Mouse (Mus musculus) hindbrain, embryonic 13.5 days (tissue): ENCODE measurements around the gene Sars2. TPM values are rescaled to one million over a fixed set of nuclear protein-coding genes. Genes with fewer than 3 reads are reported as not detected.
"Not testable (repeated sequence)": the region's sequence is repeated elsewhere in the genome, so short reads cannot be mapped to it uniquely, and the experiment has no call there.

ENCODE experiments used
- ATAC-seq: fragments of 200-750 bp; cut with Nextera tagmentation; 2 replicates; pipeline ENCODE4 v1.8.0; 2017; ENCODE audit warnings: moderate TSS enrichment; ENCODE audit not compliant: low FRiP score
- H3K27ac ChIP-seq: fragments of 300-500 bp; sonication (generic); 2 replicates; pipeline ENCODE4 v1.5.1; 2015; ENCODE audit warnings: inconsistent platforms, mild to moderate bottlenecking, moderate library complexity
- H3K27me3 ChIP-seq: fragments of 300-500 bp; sonication (generic); 2 replicates; pipeline ENCODE4 v1.6.1; 2015; ENCODE audit warnings: mild to moderate bottlenecking, inconsistent platforms
- H3K36me3 ChIP-seq: fragments of 300-500 bp; sonication (generic); 2 replicates; pipeline ENCODE4 v1.6.1; 2015; ENCODE audit warnings: mild to moderate bottlenecking, inconsistent platforms
- H3K4me1 ChIP-seq: fragments of 300-500 bp; sonication (generic); replicated peaks from 2 replicates; pipeline ENCODE4 v1.6.1; 2015; ENCODE audit warnings: inconsistent platforms
- H3K4me2 ChIP-seq: fragments of 300-500 bp; sonication (generic); 2 replicates; pipeline ENCODE4 v1.6.1; 2015; ENCODE audit warnings: inconsistent platforms, mild to moderate bottlenecking, moderate library complexity
- H3K4me3 ChIP-seq: fragments of 300-500 bp; sonication (generic); 2 replicates; pipeline ENCODE4 v1.5.1; 2015; ENCODE audit warnings: mild to moderate bottlenecking, inconsistent platforms
- H3K9ac ChIP-seq: fragments of 300-500 bp; sonication (generic); 2 replicates; pipeline ENCODE4 v1.6.1; 2015; ENCODE audit warnings: mild to moderate bottlenecking, inconsistent platforms
- H3K9me3 ChIP-seq: fragments of 300-500 bp; sonication (generic); 2 replicates; pipeline ENCODE4 v1.6.1; 2016; ENCODE audit warnings: inconsistent platforms
- WGBS: fragments of 180-500 bp; shearing (Covaris S2); methylation state at CpG from one replicate; pipeline ENCODE4 v1.1.7; 2015; 5-methylcytosine and 5-hydroxymethylcytosine counted together
- polyA plus RNA-seq: library from polyadenylated mRNA; unstranded; fragments of >200 nt; fragmentation: Nextera tagmentation; extraction: Ambion mirVana; gene quantifications from 2 replicates; pipeline ENCODE4 v1.2.1, GENCODE M21; 2015

Sars2 gene
- polyA plus RNA-seq = 20.6 and 22.6 TPM in 2 replicates

DNA sequence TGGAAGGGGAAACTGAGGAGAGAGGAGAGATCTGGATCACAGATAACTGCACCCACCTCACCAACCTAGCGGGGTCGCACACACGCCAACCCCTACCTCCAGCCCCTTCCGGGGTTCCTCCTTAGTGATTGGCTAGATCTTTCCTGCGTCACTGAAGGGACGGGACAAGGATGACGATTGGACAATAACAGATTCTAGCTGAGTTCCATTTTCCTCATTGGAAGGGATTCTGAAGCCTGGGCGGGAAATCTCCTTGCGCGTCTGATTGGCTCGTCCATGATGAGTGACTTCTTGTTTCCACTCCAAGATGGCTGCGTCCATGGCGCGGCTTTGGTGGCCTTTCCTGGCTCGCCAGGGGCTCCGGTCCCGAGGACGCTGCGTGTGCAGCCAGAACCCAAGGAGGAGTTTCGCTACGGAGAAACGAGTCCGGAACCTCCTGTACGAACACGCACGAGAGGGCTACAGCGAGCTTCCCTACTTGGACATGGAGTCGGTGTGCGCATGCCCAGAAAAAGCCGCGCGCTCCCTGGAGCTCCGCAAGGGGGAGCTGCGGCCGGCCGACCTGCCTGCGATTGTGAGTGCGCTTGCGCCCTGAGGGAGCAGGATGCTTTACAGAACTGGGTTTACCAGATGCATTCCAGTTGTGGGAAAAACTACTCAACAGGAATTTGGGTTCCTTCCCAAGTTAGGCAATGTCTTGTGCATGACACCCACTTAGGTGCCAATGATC, at the start of gene Sars2, which contains the start of gene Mrps12:
TSS of gene Sars2 (plus strand) at position 284 of the 730 bp plus-strand sequence.
TSS of gene Mrps12 (minus strand) at position 112 of the 730 bp plus-strand sequence.
- H3K27ac ChIP-seq = peak within 1 kb of the TSS; percentile 87
- H3K27me3 ChIP-seq = no peaks in the 10 kb centered on the region
- no peaks in the 10 kb centered on the region for H3K9me3 ChIP-seq
- peak within 1 kb of the TSS; percentile 93 for H3K4me2 ChIP-seq
- peak within 1 kb of the TSS; percentile 68 for H3K4me3 ChIP-seq
- H3K36me3 ChIP-seq = peaks cover 47% of the 10 kb centered on the region
- under 1% methylated on average over 39 of the region's 39 CpGs for WGBS
- H3K9ac ChIP-seq = peak within 1 kb of the TSS; percentile 91
- peaks cover 15% of the 10 kb centered on the region for H3K4me1 ChIP-seq
- peak; percentile 99 for ATAC-seq

DNA sequence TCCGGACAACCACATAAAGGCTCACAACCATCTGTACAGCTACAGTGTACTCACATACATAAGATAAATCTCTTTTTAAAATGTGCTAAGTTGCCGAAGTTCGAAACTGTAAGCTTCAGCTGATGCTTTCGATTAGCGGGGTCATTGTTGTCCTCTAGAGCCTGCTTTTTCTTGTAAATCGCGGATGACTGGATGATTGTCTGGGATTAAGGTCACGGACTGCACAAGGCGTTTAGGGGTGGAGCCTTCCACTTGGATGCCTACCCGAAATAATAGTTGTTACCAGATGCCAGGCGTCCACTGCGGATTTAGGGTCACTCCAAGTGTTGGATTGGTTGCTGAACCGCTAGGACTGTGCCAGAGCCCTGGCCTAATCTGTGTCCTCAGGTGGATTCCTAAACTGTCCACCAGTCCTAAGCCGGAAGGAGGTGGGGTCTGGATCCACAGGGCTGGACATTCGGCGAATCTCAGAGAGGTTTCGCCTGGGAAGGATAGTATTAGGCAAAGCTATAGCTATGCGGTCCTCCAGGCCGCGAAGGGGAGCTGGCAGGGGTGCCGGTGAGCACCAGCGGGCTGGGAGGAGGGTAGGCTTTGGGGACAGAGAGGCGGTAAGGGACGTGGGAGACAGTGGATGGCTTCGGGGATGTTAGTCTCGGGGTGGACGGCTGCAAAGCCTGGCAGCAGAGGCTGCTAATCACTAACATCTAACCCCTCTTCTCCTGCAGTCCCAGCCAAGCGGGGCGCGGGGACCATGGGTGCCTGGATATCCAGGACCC, 49.1 kb upstream of the Sars2 start, which contains the start of gene Fbxo27:
TSS of gene Fbxo27 (plus strand) at position 305 of the 776 bp plus-strand sequence.
- Histone ChIP-seq H3K27ac (no peak within 1 kb of the TSS; the same call in 1 of the 2 replicates), H3K9me3 (no peaks in the 10 kb centered on the region), H3K4me2 (peak within 1 kb of the TSS; percentile 88), H3K4me1 (peaks cover 17% of the 10 kb centered on the region), H3K36me3 (no peaks in the 10 kb centered on the region), H3K9ac (peak within 1 kb of the TSS; percentile 77), H3K4me3 (peak within 1 kb of the TSS; percentile 61), H3K27me3 (peaks cover 32% of the 10 kb centered on the region)
- 25% methylated on average over 27 of the region's 30 CpGs for WGBS
- peak; percentile 70 for ATAC-seq

DNA sequence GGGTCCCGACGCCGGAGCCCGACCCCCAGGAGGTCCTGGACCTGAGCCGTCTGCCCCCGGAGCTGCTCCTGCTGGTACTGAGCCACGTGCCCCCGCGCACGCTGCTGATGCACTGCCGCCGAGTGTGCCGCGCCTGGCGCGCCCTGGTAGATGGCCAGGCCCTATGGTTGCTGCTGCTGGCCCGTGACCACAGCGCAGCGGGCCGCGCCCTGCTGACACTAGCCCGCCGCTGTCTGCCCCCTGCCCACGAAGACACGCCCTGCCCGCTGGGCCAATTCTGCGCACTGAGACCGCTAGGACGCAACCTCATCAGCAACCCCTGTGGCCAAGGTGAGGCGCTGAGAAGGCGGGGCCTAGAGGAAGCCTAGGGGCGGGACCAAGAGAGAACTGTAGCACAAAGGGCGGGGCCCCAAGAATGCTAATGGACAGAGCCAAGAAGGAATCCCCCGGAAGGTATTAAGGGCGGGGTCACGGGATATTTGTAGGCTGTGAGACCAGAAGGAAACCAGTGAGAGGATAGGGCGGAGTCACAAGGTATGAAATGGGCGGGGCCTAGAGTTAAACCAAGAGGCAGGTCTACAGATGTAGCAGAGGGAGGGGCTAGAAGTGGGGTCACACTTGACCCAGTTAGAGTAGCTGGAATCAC, 48.3 kb upstream of the Sars2 start:
- Histone ChIP-seq H3K4me2 (peak overlapping the region; percentile 88), H3K4me1 (peaks cover 17% of the 10 kb centered on the region), H3K4me3 (peak overlapping the region; percentile 61), H3K9me3 (no peaks in the 10 kb centered on the region), H3K36me3 (no peaks in the 10 kb centered on the region), H3K27me3 (peaks cover 32% of the 10 kb centered on the region), H3K9ac (peak overlapping the region; percentile 77), H3K27ac (no peak overlapping the region; the same call in 1 of the 2 replicates)
- peak; percentile 90 for ATAC-seq
- WGBS = under 1% methylated on average over 32 of the region's 38 CpGs

- H3K4me1 ChIP-seq = peaks cover 17% of the 10 kb centered on the region
- no peak overlapping the region for H3K4me2 ChIP-seq
- peaks cover 32% of the 10 kb centered on the region for H3K27me3 ChIP-seq
- H3K4me3 ChIP-seq = 0 out of 2 replicates have a peak overlapping the region, but pooled peaks have one; percentile 61
- H3K9ac ChIP-seq = no peak overlapping the region
- no peak for ATAC-seq
- no peaks in the 10 kb centered on the region for H3K9me3 ChIP-seq
- 18% methylated on average over 14 of the region's 14 CpGs for WGBS
- H3K27ac ChIP-seq = no peak overlapping the region
- H3K36me3 ChIP-seq = no peaks in the 10 kb centered on the region
These were observed 47.4 kb upstream of the Sars2 start for GRCm38 (mm10) chr7:28694423-28694822.

DNA sequence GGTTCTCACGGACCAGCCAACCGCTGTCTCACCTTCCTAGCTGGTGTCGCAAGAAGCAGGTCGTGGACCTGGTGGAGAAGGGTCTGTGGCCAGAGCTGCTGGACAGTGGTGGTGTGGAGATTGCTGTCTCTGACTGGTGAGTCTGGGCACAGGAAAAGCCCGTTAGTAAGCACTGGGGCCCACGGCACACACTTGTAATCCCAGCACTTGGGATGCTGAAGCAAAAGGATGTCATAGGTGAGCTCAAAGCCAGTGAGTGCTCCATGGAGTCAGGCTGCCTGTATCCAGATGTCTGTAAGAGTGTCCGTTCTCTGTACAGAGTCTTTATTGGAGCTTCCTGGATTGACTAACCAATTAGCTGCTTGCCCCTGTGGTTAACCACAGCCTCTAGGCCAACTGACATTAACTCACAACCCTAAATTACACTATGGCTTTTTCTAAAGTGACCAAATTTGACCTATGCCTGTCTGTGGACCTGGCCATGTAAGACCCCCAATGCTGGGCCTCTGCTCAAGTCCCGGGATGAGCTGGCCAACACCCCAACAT, 46.8 kb upstream of the Sars2 start:
- 53% methylated on average over 8 of the region's 8 CpGs for WGBS
- H3K4me1 ChIP-seq = peaks cover 17% of the 10 kb centered on the region
- H3K9ac ChIP-seq = no peak overlapping the region
- no peaks in the 10 kb centered on the region for H3K9me3 ChIP-seq
- H3K27me3 ChIP-seq = peaks cover 32% of the 10 kb centered on the region
- no peak overlapping the region for H3K4me2 ChIP-seq
- no peak for ATAC-seq
- H3K4me3 ChIP-seq = no peak overlapping the region
- H3K36me3 ChIP-seq = 0 out of 2 replicates have a peak, but pooled peaks cover 5% of the 10 kb centered on the region
- H3K27ac ChIP-seq = no peak overlapping the region

GRCm38 (mm10) chr7:28697277-28697676, 44.5 kb upstream of the Sars2 start:
- H3K9me3 ChIP-seq = peaks cover 8% of the 10 kb centered on the region; the same call in 1 of the 2 replicates
- H3K27ac ChIP-seq = no peak overlapping the region
- no peak overlapping the region for H3K4me3 ChIP-seq
- peaks cover 17% of the 10 kb centered on the region for H3K4me1 ChIP-seq
- H3K4me2 ChIP-seq = no peak overlapping the region
- H3K36me3 ChIP-seq = 0 out of 2 replicates have a peak, but pooled peaks cover 10% of the 10 kb centered on the region
- 92% methylated on average over 11 of the region's 11 CpGs for WGBS
- H3K27me3 ChIP-seq = peaks cover 30% of the 10 kb centered on the region
- no peak for ATAC-seq
- H3K9ac ChIP-seq = no peak overlapping the region

DNA sequence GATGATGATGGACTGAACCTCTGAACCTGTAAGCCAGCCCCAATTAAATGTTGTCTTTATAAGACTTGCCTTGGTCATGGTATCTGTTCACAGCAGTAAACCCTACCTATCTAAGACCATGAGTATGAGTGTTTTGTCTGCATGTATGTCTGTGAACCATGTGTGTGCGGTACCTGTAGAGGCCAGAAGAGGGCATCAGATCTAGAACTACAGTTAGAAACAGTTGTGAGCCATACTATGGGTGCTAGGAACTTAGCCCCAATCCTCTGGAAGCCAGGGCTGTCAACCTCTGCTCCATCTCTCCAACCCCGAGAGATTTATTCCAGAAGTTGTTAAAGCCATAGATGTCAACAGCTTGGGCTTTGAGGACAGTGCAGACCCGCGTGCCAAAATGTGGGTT, 41.5 kb upstream of the Sars2 start:
- no peak for ATAC-seq
- Histone ChIP-seq H3K4me2 (no peak overlapping the region), H3K4me3 (no peak overlapping the region), H3K27ac (no peak overlapping the region), H3K9me3 (peaks cover 8% of the 10 kb centered on the region; the same call in 1 of the 2 replicates), H3K27me3 (peaks cover 1% of the 10 kb centered on the region; the same call in 1 of the 2 replicates), H3K4me1 (no peaks in the 10 kb centered on the region), H3K36me3 (0 out of 2 replicates have a peak, but pooled peaks cover 10% of the 10 kb centered on the region), H3K9ac (no peak overlapping the region)
- 95% methylated on average over 4 of the region's 4 CpGs for WGBS

- not testable (repeated sequence) for H3K27me3 ChIP-seq, H3K4me3 ChIP-seq, H3K36me3 ChIP-seq, H3K9me3 ChIP-seq, H3K27ac ChIP-seq, H3K4me1 ChIP-seq, ATAC-seq, H3K9ac ChIP-seq, H3K4me2 ChIP-seq
- 93% methylated on average over 12 of the region's 12 CpGs for whole genome bisulfite sequencing
These were observed 40.5 kb upstream of the Sars2 start for GRCm38 (mm10) chr7:28701306-28701705.

DNA sequence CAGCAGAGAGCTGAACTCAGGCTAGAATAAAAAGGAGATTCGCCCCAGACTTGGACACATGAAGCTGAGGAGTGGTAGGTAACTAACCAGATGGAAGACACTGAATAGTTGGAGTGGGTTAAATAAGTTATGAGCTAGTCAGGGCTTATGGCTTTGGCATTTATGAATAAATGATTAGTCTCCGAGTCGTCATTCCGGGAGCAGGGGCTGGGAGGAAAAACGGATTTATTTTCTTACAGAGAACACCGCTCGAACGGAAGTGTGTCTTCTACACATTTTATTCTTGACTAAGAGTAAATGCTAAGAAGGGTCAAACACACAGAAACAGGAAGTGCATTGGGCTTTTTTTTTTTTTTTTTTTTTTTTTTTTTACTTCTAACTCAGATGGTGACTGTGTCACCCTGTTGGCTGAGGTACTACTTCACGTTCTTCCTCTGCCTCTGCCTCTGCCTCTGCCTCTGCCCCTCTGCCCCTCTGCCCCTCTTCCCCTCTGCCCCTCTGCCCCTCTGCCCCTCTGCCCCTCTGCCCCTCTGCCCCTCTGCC, 39.1 kb upstream of the Sars2 start:
- ATAC-seq = no peak
- WGBS = 75% methylated on average over 9 of the region's 9 CpGs
- H3K4me2 ChIP-seq = no peak overlapping the region

GRCm38 (mm10) chr7:28709454-28709853, 32.3 kb upstream of the Sars2 start:
- Histone ChIP-seq H3K4me1 (no peaks in the 10 kb centered on the region), H3K36me3 (no peaks in the 10 kb centered on the region), H3K9ac (no peak overlapping the region), H3K9me3 (no peaks in the 10 kb centered on the region), H3K4me2 (no peak overlapping the region), H3K27ac (no peak overlapping the region), H3K27me3 (no peaks in the 10 kb centered on the region), H3K4me3 (no peak overlapping the region)
- ATAC-seq = no peak

More for the DNA sequence above, 39.1 kb upstream of the Sars2 start:
- no peaks in the 10 kb centered on the region for H3K27me3 ChIP-seq
- peaks cover 8% of the 10 kb centered on the region; the same call in 1 of the 2 replicates for H3K9me3 ChIP-seq
- no peaks in the 10 kb centered on the region for H3K4me1 ChIP-seq
- no peak overlapping the region for H3K27ac ChIP-seq
- 0 out of 2 replicates have a peak, but pooled peaks cover 10% of the 10 kb centered on the region for H3K36me3 ChIP-seq
- H3K9ac ChIP-seq = no peak overlapping the region
- no peak overlapping the region for H3K4me3 ChIP-seq

DNA sequence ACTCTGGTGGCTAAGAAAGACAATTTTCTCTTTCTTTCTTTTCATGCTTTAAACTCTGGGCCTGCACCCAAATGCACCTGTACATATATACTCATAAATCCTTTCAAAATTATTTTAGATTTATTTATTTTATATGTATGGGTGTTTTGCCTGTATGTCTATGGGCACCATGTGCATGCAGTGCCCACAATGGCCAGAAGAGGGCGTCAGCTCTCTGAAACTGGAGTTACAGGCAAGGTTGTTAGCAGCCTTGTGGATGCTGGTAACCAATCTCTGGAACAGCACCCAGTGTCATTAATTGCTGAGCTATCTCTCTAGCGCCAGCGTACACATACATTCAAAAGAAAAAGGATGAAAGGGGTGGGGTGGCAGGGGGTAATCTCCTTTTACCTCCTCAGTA, 30.8 kb upstream of the Sars2 start:
- H3K9ac ChIP-seq = no peak overlapping the region
- H3K4me1 ChIP-seq = no peaks in the 10 kb centered on the region
- no peak overlapping the region for H3K4me3 ChIP-seq
- no peak for ATAC-seq
- H3K27ac ChIP-seq = no peak overlapping the region
- H3K27me3 ChIP-seq = no peaks in the 10 kb centered on the region
- H3K36me3 ChIP-seq = no peaks in the 10 kb centered on the region
- WGBS = 70% methylated on average over 3 of the region's 3 CpGs
- H3K4me2 ChIP-seq = no peak overlapping the region
- no peaks in the 10 kb centered on the region for H3K9me3 ChIP-seq
